Mouse (Mus musculus) heart, adult 2 months (tissue): ENCODE results near the gene Fam136a. TPM values are rescaled to one million over a fixed set of nuclear protein-coding genes. Genes with fewer than 3 reads are reported as not detected.

ENCODE experiments used
- DNase-seq, 2 experiments: peaks; one replicate each; pipeline ENCODE4 v3.0.0; 2021
- H3K27ac ChIP-seq: fragments of 200-600 bp; 2 replicates; pipeline ENCODE4 v1.8.1; 2022
- H3K27me3 ChIP-seq: fragments of 200-500 bp; 2 replicates; pipeline ENCODE4 v1.6.1; 2012; ENCODE audit warnings: mild to moderate bottlenecking, low read length, inconsistent platforms, mixed read lengths; ENCODE audit not compliant: control insufficient read depth, insufficient read depth
- H3K36me3 ChIP-seq: fragments of 200-500 bp; 2 replicates; pipeline ENCODE4 v1.6.1; 2012; ENCODE audit warnings: low read length, inconsistent platforms; ENCODE audit not compliant: control insufficient read depth, insufficient read depth
- H3K4me1 ChIP-seq: fragments of 200-500 bp; 2 replicates; pipeline ENCODE4 v1.6.1; 2011; ENCODE audit warnings: low read length; ENCODE audit not compliant: control insufficient read depth, insufficient read depth
- H3K4me3 ChIP-seq: fragments of 200-600 bp; 2 replicates; pipeline ENCODE4 v1.8.1; 2022
- H3K79me2 ChIP-seq: fragments of 200-500 bp; replicated peaks from 2 replicates; pipeline ENCODE4 v1.6.1; 2012; ENCODE audit warnings: mild to moderate bottlenecking, inconsistent platforms, low read length, moderate library complexity, mixed read lengths; ENCODE audit not compliant: control insufficient read depth, insufficient read depth
- H3K9ac ChIP-seq: fragments of 200-500 bp; 2 replicates; pipeline ENCODE4 v1.6.1; 2012; ENCODE audit warnings: low read depth, mild to moderate bottlenecking, control low read depth, inconsistent platforms, low read length, mixed read lengths
- CTCF ChIP-seq: fragments of 200-600 bp; IDR thresholded peaks from 2 replicates; pipeline ENCODE4 v1.8.1; 2022; ENCODE audit warnings: antibody characterized with exemption, mild to moderate bottlenecking, moderate library complexity
- EP300 ChIP-seq: fragments of 200-500 bp; IDR thresholded peaks from 2 replicates; pipeline ENCODE4 v1.6.1; 2011; ENCODE audit warnings: low read depth, low read length, control low read depth; ENCODE audit not compliant: insufficient read depth
- POLR2A ChIP-seq: fragments of 200-500 bp; IDR thresholded peaks from 2 replicates; pipeline ENCODE4 v1.6.1; 2011; ENCODE audit warnings: mild to moderate bottlenecking, low read depth, low read length, control low read depth; ENCODE audit not compliant: insufficient read depth
- WGBS: fragments of 180-500 bp; shearing (Covaris S2); methylation state at CpG from one replicate; pipeline ENCODE4 v1.1.7; 2018; 5-methylcytosine and 5-hydroxymethylcytosine counted together
- intact Hi-C: fragments of 180-260 bp; cut with DNase I; formaldehyde crosslinking; loops from one replicate; pipeline ENCODE4 v1.15.1; 2025
- polyA plus RNA-seq: library from polyadenylated mRNA; depleted of rRNA; stranded (reverse); fragments of >200 nt; gene quantifications from 2 replicates; pipeline ENCODE4 v1.2.3, GENCODE M21; 2012
- total RNA-seq, 2 experiments: library from RNA; stranded (reverse); gene quantifications; 2 replicates each; pipeline ENCODE4 v1.2.3; 2021

The Fam136a gene
- total and polyA plus RNA-seq, 3 experiments: 15.8 to 29.3 (median 29.3) TPM

- DNase-seq: no peak
- 13% methylated on average over 7 of the region's 7 CpGs for WGBS
- Histone ChIP-seq H3K79me2 (no peaks in the 10 kb centered on the region), H3K27ac (no peak overlapping the region), H3K4me3 (no peak overlapping the region), H3K36me3 (no peaks in the 10 kb centered on the region), H3K4me1 (no peaks in the 10 kb centered on the region), H3K9ac (no peak overlapping the region), H3K27me3 (no peaks in the 10 kb centered on the region)
- intact Hi-C loops: no loop called here
- TF ChIP-seq POLR2A (no peak), EP300 (no peak), CTCF (no peak)
Observed at GRCm38 (mm10) chr6:86343656-86344055, 21.8 kb upstream of the Fam136a start.

DNA sequence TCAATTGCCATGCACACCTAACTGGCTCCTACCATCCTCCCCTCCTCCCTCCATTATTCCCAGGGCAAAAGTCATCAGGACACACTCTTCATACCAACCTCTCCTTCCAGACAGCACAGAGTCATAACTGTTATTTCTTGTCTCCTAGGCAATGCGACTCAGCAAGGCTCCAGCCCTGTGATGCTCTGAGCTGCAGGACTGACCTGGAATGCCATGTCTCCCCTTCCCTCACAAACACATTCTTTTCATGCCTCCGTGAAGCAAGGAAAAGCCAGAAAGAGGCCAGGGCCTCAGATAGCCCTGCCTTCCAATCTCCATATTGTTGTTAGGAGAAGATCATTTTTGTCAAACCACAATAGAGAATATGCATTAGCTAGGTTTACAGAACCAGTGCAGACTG, 19.4 kb upstream of the Fam136a start:
- 39% methylated on average over 2 of the region's 2 CpGs for WGBS
- TF ChIP-seq CTCF (no peak), POLR2A (no peak), EP300 (no peak)
- no peak overlapping the region for H3K27ac ChIP-seq
- no peak for DNase-seq
- H3K4me3 ChIP-seq: no peak overlapping the region
- no peaks in the 10 kb centered on the region for H3K36me3 ChIP-seq
- no peaks in the 10 kb centered on the region for H3K79me2 ChIP-seq
- intact Hi-C loops: no loop called here
- no peaks in the 10 kb centered on the region for H3K27me3 ChIP-seq
- no peak overlapping the region for H3K9ac ChIP-seq
- H3K4me1 ChIP-seq: no peaks in the 10 kb centered on the region

- no peak overlapping the region for H3K9ac ChIP-seq
- 32% methylated on average over 7 of the region's 7 CpGs for WGBS
- DNase-seq: no peak
- H3K79me2 ChIP-seq: no peaks in the 10 kb centered on the region
- intact Hi-C loops: no loop called here
- peak; percentile 58 for TF ChIP-seq CTCF
- no peak for TF ChIP-seq POLR2A
- TF ChIP-seq EP300: no peak
- H3K4me1 ChIP-seq: no peaks in the 10 kb centered on the region
- no peaks in the 10 kb centered on the region for H3K27me3 ChIP-seq
- H3K4me3 ChIP-seq: no peak overlapping the region
- no peaks in the 10 kb centered on the region for H3K36me3 ChIP-seq
- no peak overlapping the region for H3K27ac ChIP-seq
Observed at GRCm38 (mm10) chr6:86349257-86349656, 16.2 kb upstream of the Fam136a start.

DNA sequence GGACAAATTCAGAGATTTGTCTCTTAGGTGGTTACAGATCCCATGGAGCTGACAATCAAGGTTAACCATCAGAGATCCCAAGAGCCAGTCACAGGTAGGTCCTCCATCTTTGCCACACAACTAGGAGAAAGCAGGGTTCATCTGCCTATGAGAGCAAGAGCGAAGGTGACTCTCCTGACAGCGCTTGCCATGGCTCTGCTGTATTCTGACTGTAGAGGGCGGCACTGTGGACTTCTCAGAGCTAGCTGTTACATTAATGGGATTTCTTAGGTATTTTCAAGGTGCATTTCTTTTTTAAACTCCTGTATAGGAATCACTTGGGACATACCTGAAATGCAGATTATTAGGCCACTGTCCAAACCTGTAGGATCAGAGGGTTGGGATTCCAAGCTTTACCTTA, 10.5 kb upstream of the Fam136a start:
- no peak overlapping the region for H3K4me3 ChIP-seq
- no peak overlapping the region for H3K27ac ChIP-seq
- WGBS: 76% methylated on average over 3 of the region's 3 CpGs
- H3K4me1 ChIP-seq: no peaks in the 10 kb centered on the region
- intact Hi-C loops: no loop called here
- H3K9ac ChIP-seq: no peak overlapping the region
- H3K27me3 ChIP-seq: no peaks in the 10 kb centered on the region
- DNase-seq: no peak
- H3K79me2 ChIP-seq: no peaks in the 10 kb centered on the region
- H3K36me3 ChIP-seq: no peaks in the 10 kb centered on the region
- no peak for TF ChIP-seq CTCF
- no peak for TF ChIP-seq POLR2A
- TF ChIP-seq EP300: no peak

GRCm38 (mm10) chr6:86356956-86357355, 8.5 kb upstream of the Fam136a start:
- intact Hi-C loops: no loop called here
- WGBS: 57% methylated on average over 9 of the region's 9 CpGs

GRCm38 (mm10) chr6:86360691-86361090, 4.8 kb upstream of the Fam136a start:
- intact Hi-C loops: loop anchor here (5.0 kb wide), 1 partner anchor 338 kb away; no protein-coding TSS in a partner anchor
- no peak for DNase-seq
- WGBS: 52% methylated on average over 7 of the region's 7 CpGs
- no peak for TF ChIP-seq POLR2A
- TF ChIP-seq EP300: no peak
- no peak for TF ChIP-seq CTCF
- Histone ChIP-seq H3K27me3 (no peaks in the 10 kb centered on the region), H3K36me3 (no peaks in the 10 kb centered on the region), H3K9ac (no peak overlapping the region), H3K79me2 (no peaks in the 10 kb centered on the region), H3K4me3 (no peak overlapping the region), H3K27ac (no peak overlapping the region), H3K4me1 (no peaks in the 10 kb centered on the region)

More at GRCm38 (mm10) chr6:86356956-86357355, 8.5 kb upstream of the Fam136a start:
- Histone ChIP-seq H3K36me3 (no peaks in the 10 kb centered on the region), H3K27me3 (no peaks in the 10 kb centered on the region), H3K27ac (no peak overlapping the region), H3K4me3 (no peak overlapping the region), H3K79me2 (no peaks in the 10 kb centered on the region), H3K9ac (no peak overlapping the region), H3K4me1 (no peaks in the 10 kb centered on the region)
- no peak for DNase-seq
- TF ChIP-seq POLR2A: no peak
- no peak for TF ChIP-seq CTCF
- TF ChIP-seq EP300: no peak
